Mouse (Mus musculus): Measurements from ENCODE around the gene Vmn1r203.
"Not testable (repeated sequence)": the region's sequence is repeated elsewhere in the genome, so short reads cannot be mapped to it uniquely, and the experiment has no call there.

Vmn1r203 gene

DNA sequence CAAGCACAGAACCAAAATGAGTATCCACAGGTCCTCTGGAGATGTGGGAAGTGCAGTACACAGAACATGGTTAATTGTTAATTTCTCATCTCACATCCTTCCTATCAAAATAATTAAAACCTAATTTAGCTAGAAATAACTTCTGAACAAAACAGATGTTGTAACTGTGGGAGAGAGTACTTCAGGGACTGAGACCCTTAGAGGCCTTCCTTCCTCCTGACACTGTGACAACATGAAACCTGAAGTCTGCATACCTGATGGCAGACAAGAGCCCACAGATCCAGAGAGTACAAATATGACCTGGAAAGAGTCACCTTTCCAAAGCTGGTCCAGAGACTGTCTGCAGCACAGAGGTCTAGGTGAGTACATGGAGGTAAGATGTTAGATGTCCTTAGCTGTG, at the start of gene Vmn1r203:
Vmn1r203 (plus strand) TSS at position 301 of the 400 bp plus-strand sequence.
- DNase-seq (ENCODE audit: low spot score in 2 of 2) = no peak

DNA sequence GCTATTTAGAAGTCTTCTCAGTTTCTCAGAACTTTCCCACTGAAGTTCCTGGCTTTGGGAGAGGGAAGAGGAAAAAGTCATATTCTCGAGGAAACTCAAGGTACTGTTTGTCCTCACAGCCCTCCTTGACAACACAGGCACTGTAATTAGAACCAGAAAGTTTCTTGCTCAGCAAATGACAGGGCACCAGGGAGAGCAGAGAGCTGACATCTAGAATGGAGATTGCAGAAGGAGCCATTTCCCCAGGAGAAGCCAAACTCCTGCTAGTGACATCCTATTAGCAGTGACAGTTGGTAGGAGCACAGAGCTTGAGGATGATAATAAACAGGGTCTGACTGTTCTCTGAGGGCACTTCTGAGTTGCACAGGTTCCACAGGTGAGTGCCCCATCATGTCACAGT, 46.3 kb upstream of the Vmn1r203 start, which contains the start of gene Vmn1r201:
Vmn1r201 (plus strand) TSS at position 301 of the 400 bp plus-strand sequence.
- no peak for DNase-seq (ENCODE audit: low spot score in 2 of 2)

DNA sequence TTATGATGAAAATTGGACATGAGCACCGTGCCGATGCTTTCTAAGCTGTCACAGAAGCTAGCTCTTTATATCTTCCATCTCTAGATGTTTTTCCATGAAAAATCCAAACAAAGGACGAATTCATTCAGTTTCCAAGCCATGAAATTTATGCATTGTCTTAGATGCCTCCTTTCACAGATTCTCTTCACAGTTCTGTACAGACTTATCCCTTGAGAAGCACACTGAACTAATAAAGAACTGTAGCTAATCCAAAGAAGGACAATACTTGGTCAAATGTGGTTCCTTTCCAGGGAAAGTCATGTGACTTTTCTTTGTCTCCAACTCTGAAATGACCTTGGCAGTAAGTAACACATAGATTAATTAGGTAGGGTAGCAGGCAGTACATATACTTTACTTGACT, 15.5 kb upstream of the Vmn1r203 start:
- DNase-seq (ENCODE audit: low spot score in 2 of 2) = no peak

- no peak for DNase-seq (ENCODE audit: low spot score in 2 of 2)
These were observed 12.6 kb upstream of the Vmn1r203 start, which contains the start of gene Vmn1r202 for GRCm38 (mm10) chr13:22505281-22505680. Gene Vmn1r202, minus strand, starts transcription at chr13:22505381.

- not testable (repeated sequence) for DNase-seq (ENCODE audit: low spot score in 2 of 2)
These were observed 35.0 kb downstream of the Vmn1r203 start, which contains the start of gene Vmn1r204 for GRCm38 (mm10) chr13:22552898-22553297. Gene Vmn1r204, plus strand, starts transcription at chr13:22553198.

DNA sequence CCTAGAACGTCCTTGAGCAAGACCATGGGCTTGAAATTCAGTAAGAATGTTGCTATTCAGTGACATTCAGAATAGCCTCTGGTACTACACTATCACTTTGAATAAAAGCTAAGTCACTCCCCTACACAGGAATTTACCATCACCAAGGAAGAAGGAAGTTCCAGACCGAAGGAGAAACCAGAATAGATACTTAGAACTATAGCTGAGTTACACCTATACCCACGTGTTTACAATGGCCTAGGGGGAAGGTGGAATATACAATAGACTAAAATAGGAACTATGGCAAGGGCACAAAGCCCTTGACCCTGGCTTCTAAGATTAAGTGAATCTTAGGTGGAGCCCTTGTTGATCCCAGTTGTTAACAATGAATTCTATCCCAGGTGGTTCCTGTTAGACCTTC, 57.0 kb downstream of the Vmn1r203 start:
- not testable (repeated sequence) for DNase-seq (ENCODE audit: low spot score in 2 of 2)
